Mouse (Mus musculus): Measurements from ENCODE around the gene Grin2d. TPM values are rescaled to one million over a fixed set of nuclear protein-coding genes. Genes with fewer than 3 reads are reported as not detected.

Grin2d gene
- 0.38 and 0.52 TPM in 2 replicates for polyA plus RNA-seq (2012; ENCODE audit: low replicate concordance)

DNA sequence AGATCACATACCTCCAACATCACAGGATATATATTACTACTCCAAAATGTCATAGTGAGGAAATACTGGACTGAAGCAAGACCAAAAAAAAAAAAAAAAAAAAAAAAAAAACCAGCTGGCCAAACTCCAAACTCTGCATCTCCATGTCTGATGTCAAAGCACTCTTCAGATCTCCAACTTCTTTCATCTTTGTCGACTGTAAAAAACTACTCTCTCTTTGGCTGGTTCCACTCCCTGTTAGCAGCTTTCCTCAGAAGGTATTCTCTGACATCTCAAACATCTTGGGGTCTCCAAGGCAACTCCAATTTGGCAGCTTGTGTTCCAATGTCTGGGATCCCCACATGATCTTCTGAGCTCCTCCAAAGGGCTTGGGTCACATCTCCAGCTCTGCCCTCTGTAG, at the start of gene Grin2d:
Gene Grin2d, minus strand, starts transcription at position 101 of the 400 bp plus-strand sequence.

GRCm38 (mm10) chr7:45923762-45924428, 45.7 kb upstream of the Grin2d start, which contains the start of gene Ccdc114:
Gene Ccdc114, plus strand, starts transcription at chr7:45924072.

DNA sequence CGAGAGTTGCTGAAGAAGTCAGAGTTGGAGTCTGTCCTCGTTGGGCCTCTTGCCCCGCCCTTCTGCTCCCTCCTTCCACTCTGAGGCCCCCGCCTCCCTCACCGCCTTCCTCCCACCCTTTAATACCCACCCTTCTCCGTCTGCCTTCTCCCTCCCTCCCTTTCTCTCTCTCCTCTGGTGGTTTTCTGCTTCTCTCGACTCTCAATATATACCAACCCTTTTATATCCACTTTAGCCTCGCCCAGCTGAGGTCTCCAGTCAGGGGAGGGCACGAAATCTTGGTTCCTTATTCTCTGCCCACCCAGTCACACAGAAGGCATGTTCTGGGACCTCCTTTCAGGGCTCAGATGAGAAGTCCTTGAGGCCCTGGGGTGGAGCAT, 43.1 kb upstream of the Grin2d start, which contains the start of gene Emp3:
Gene Emp3, minus strand, starts transcription at position 163 of the 380 bp plus-strand sequence.

GRCm38 (mm10) chr7:45896517-45897257, 18.5 kb upstream of the Grin2d start, which contains the start of the genes Syngr4 and Tmem143:
Gene Syngr4, minus strand, starts transcription at chr7:45896714.
Gene Tmem143, plus strand, starts transcription at chr7:45896941.

DNA sequence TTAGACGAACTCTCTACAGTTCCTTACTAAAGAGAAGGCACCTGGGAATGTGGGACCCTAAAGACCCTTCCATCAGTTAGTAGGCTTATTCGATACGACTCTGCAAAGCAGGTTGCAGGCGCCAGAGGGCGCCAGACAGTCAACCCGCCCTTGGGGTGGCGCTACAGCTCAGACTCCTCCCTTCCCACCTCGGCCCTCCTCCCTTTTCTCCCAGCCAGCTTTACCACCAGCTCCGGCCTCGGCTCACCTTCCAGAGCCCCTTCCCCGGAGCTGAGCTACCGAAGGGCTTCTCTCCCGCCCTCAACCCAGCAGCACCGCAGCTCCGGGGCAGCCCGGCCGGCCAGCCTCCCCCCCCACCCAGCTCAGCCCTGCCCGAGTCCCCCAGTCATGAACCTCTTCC, 5.6 kb downstream of the Grin2d start, which contains the start of gene Kdelr1:
Gene Kdelr1, plus strand, starts transcription at position 149 of the 400 bp plus-strand sequence.

DNA sequence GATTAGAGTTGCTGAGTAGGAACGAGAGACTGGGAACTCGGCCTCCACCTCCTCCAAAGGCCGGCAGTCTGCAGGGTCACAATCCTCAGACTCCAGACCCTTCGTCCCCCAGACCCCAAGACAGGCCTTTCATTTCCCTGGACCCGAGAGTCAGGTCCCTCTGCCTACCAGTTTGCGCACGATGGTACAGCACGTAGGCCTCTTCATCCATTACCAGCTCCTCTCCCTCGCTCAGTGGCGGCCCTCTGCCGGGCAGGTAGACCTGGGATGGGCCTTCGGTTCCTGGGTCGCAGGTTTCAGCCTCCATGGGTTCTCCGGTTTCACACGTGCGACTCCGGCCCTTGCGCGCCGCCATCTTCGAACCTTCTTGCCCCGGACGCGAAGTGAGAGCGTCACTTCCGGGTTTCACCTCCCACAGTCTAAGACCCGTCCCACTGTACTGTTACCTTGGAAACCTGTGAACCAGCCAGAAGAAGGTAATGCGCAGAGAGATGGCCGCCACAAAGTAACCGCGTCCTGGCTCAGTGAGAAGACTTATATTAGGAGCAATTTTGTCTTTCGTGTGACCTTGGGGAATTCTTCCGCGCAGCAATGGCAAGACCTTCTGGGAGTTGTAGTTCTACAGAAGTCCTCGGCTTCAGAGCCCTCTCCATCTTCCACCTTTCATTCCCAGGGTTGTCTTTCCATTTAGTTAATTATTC, 47.6 kb downstream of the Grin2d start, which contains the start of gene Grwd1:
Gene Grwd1, minus strand, starts transcription at position 518 of the 701 bp plus-strand sequence.

DNA sequence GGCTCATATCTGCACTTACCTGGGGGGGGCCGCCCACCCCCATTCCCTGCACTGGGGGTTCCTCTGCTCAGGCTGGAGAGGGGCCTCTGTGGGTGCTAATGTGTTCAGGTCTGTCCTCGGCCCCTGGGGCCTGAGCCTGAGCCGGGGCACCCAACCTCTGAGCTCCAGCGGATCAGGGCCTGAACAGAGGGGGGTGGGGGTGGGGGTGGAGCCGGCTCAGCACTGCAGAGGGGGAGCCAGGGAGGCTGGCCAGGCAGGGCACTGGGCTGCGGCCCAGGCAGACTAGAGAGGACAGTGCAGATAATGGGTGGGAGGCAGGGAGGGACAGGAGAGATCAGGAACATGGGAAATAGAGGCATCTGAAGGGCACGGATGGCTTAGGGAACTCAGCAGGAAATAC, 53.6 kb downstream of the Grin2d start, which contains the start of gene Kcnj14:
Gene Kcnj14, minus strand, starts transcription at position 185 of the 400 bp plus-strand sequence.

DNA sequence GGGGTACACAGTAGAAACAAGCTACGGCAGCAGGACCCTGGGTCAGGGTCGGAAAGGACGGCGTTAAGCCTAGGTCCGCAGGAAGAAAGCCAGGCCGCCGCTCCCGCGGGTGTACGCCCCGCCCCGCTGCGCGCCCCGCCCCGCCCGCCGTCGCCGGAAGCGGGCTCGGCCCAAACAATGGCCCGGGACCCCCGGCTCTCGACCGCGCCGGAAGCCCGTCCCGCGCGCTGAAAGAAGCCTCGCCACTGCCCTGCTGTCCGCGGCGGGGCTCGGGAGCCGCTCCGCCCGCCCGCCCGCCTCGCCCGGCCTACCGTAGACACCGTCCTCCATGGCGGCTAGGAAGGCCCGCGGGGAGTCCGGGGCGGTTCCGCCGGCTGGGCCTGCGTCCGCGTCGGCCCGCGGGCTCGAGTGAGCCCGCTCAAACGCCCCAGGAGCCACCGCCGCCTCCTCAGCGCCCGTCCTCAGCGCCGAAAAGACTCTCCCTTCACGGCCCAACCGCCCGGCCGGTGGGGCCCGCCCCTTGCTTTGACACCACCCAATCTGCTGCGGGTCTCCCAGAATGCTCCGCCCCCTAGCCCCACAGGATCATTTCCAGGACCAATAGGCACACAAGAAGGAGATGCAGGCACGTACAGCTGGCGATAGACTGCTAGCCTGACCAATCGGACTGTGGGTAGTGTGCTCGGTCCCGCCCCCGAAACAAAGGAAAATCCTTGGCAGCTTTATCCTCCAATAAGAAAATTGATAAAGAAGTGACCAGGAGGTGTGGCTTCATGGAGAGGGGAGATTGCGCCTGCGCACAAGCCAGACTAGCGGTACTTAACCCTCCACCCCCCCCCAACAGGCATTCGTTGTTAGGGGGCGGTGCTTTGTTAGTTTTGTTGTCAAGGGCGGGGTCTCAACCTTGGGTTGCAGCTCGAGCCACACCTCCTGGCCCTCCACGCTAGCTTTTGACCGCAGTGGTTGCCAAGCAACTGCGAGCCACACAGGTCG, 64.1 kb downstream of the Grin2d start, which contains the start of gene Cyth2:
Gene Cyth2, minus strand, starts transcription at position 795 of the 993 bp plus-strand sequence.

DNA sequence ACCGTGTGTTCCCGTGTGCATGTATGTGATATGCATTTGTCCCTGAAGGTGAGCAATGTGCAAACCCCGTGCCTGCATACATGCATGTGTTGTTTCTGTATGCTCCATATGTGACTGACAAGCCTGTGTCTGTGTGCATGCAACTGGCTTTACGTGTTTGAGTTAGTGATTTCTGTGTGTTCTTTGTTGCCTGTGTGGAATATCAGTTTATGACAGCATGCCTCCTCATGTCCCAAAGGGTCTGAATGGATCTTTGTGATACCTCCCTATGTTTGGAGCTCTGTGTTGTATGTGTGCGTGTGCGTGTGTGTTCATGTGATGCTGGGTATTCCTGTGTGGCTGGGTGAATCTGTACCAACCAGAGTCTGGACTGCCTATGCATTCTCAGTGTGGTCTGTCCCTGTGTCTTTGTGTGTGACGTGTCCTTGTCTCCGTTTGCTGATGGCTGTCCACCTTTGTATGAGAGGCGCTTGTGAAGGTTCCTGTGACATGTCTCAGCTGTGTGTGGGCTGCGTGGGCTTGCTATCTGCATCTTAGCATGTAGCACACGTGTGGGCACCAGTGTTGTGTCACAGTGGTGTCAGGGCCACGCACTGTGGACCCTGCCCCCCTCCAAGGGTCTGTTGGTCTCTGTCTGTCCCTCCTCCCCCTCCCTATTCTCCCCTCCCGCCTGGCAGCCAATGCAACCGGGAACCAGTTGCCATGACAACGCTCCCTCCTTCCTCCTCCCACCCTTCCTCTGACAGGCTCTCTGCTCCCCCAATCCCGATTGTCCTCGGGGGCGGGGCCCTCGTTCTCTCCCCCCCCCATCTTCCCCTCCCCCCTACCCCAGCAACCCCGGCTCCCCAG, 93.4 kb downstream of the Grin2d start, which contains the start of gene Sult2b1:
Gene Sult2b1, minus strand, starts transcription at position 146 of the 849 bp plus-strand sequence.

DNA sequence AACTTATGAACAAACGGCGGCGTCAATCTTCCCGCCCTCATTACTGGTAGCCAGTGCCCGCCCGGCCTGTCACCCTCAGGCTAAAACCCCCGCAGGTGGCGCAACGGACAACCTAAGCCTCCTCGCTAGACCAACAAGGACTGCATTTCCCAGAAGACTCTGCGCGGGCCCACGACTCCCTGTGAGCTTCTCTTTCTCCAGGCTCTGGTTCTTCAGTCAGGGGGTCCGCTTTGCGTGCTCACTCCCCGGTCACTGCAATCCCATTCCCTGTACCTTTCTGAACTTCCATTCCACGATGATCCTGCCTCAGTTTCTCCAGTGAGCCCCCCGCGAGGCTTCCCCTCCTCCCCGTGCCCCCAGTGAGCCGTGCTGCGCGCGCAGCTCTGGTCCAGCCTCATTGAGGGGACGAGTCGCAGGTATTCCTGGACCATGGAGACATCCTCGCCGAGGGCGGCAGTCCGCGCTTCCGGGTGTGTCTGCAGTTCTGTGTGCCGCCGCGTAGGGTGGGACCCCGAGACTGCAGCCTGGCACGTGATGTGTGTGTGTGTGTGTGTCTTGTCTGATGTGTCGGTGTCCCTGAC, 94.6 kb downstream of the Grin2d start, which contains the start of gene Lmtk3:
Gene Lmtk3, plus strand, starts transcription at position 228 of the 581 bp plus-strand sequence.

Other genes with a start within 250 kb of the Grin2d start
- 0.10 and 0.50 TPM in 2 replicates for gene Mamstr, start 238.4 kb downstream of the Grin2d start, polyA plus RNA-seq (2012; ENCODE audit: low replicate concordance)
- not detected in 2 replicates for gene Fut2, start 212.0 kb downstream of the Grin2d start, polyA plus RNA-seq (2012; ENCODE audit: low replicate concordance)
- gene Ntn5, start 194.4 kb downstream of the Grin2d start, polyA plus RNA-seq (2012; ENCODE audit: low replicate concordance), result 0.69 and 0.93 TPM in 2 replicates
- gene Sec1, start 184.0 kb downstream of the Grin2d start, polyA plus RNA-seq (2012; ENCODE audit: low replicate concordance), result not detected in 2 replicates
- 0.55 TPM in 1 of 2 replicates, not detected in the other for gene Car11, start 178.5 kb downstream of the Grin2d start, polyA plus RNA-seq (2012; ENCODE audit: low replicate concordance)
- 7.1 and 10.3 TPM in 2 replicates for gene Dbp, start 173.3 kb downstream of the Grin2d start, polyA plus RNA-seq (2012; ENCODE audit: low replicate concordance)
- 7,435 and 17,506 TPM in 2 replicates for gene Rpl18, start 162.9 kb downstream of the Grin2d start, polyA plus RNA-seq (2012; ENCODE audit: low replicate concordance)
- 120 and 196 TPM in 2 replicates for gene Sphk2, start 160.4 kb downstream of the Grin2d start, polyA plus RNA-seq (2012; ENCODE audit: low replicate concordance)
- 2.5 and 3.1 TPM in 2 replicates for gene Fam83e, start 157.2 kb downstream of the Grin2d start, polyA plus RNA-seq (2012; ENCODE audit: low replicate concordance)
- gene Spaca4, start 152.6 kb downstream of the Grin2d start, polyA plus RNA-seq (2012; ENCODE audit: low replicate concordance), result not detected in 2 replicates
- gene Lmtk3, start 94.6 kb downstream of the Grin2d start, polyA plus RNA-seq (2012; ENCODE audit: low replicate concordance), result 0.23 and 0.87 TPM in 2 replicates
- gene Sult2b1, start 93.7 kb downstream of the Grin2d start, polyA plus RNA-seq (2012; ENCODE audit: low replicate concordance), result not detected in 2 replicates
- gene Cyth2, start 63.8 kb downstream of the Grin2d start, polyA plus RNA-seq (2012; ENCODE audit: low replicate concordance), result 111 and 339 TPM in 2 replicates
- 0.52 and 0.74 TPM in 2 replicates for gene Kcnj14, start 53.6 kb downstream of the Grin2d start, polyA plus RNA-seq (2012; ENCODE audit: low replicate concordance)
- gene Grwd1, start 47.4 kb downstream of the Grin2d start, polyA plus RNA-seq (2012; ENCODE audit: low replicate concordance), result 35.1 and 38.4 TPM in 2 replicates
- gene Kdelr1, start 5.6 kb downstream of the Grin2d start, polyA plus RNA-seq (2012; ENCODE audit: low replicate concordance), result 924 and 1,158 TPM in 2 replicates
- gene Syngr4, start 18.3 kb upstream of the Grin2d start, polyA plus RNA-seq (2012; ENCODE audit: low replicate concordance), result 1.0 and 3.0 TPM in 2 replicates
- gene Tmem143, start 18.6 kb upstream of the Grin2d start, polyA plus RNA-seq (2012; ENCODE audit: low replicate concordance), result 14.5 and 32.3 TPM in 2 replicates
- 44.3 and 105 TPM in 2 replicates for gene Emp3, start 43.0 kb upstream of the Grin2d start, polyA plus RNA-seq (2012; ENCODE audit: low replicate concordance)
- gene Ccdc114, start 45.7 kb upstream of the Grin2d start, polyA plus RNA-seq (2012; ENCODE audit: low replicate concordance), result 0.83 and 1.0 TPM in 2 replicates
- 0.03 TPM in 1 of 2 replicates, not detected in the other for gene Abcc6, start 151.9 kb upstream of the Grin2d start, polyA plus RNA-seq (2012; ENCODE audit: low replicate concordance)
- 106 and 111 TPM in 2 replicates for gene Nomo1, start 155.3 kb upstream of the Grin2d start, polyA plus RNA-seq (2012; ENCODE audit: low replicate concordance)
- gene Kcnj11, start 222.4 kb upstream of the Grin2d start, polyA plus RNA-seq (2012; ENCODE audit: low replicate concordance), result not detected in 2 replicates

Data from leukemia stem cell, adult 10-12 weeks (primary cell).